Mouse (Mus musculus) ZHBTc4 (cell line): ENCODE results near the gene Gm13693.
"Not testable (repeated sequence)": the region's sequence is repeated elsewhere in the genome, so short reads cannot be mapped to it uniquely, and the experiment has no call there.

Experiments used
- DNase-seq: peaks from one replicate; pipeline ENCODE4 v3.0.0-alpha.2; 2011; ENCODE audit warnings: low read depth, low spot score

Gm13693 gene

DNA sequence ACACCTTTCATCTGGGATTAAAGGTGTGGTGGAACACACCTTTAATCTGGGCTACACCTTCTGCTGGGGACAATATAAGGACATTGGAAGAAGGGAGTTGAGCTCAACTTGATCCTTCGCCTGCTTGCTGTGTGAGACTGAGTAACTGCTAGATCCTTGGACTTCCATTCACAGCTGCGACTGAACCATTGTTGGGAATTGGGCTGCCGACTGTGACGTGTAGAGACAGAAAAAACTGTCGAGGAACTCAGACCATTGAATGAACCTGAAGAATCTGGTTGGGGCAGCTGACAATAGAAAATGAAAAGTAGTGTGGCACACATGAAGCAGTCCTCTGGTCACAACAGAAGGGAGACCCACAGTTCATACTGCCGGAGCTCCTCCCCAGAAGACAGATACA is at the start of gene Gm13693:
Gene Gm13693, plus strand, starts transcription at position 301 of the 400 bp plus-strand sequence.
- DNase-seq: not testable (repeated sequence)

GRCm38 (mm10) chr2:83929478-83930088 is 31.7 kb upstream of the Gm13693 start:
- no peak for DNase-seq

- DNase-seq: peak; percentile 83
Observed at GRCm38 (mm10) chr2:83940931-83941361, 20.4 kb upstream of the Gm13693 start, which contains the start of gene Zswim2. Gene Zswim2 (minus strand): TSS chr2:83941228.

DNA sequence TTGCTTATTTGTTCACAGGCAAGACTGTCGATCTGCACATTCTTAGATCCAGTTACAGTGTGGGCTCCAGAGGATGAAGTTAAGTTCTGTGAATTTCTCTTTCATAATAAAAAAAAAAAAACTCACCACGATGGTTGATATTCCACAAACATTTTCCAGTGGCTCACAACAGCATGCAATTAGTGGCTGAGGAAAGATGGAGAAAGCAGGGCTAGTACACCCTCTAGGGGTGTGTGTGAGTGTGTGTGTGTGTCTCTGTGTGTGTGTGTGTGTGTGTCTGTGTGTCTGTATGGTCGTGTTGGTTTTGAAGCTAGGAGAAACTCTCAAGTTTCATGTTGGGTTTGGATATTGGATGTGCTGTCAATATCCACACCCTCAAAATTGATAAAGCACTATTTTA is 19.9 kb upstream of the Gm13693 start:
- no peak for DNase-seq

GRCm38 (mm10) chr2:83941792-83942191 is 19.5 kb upstream of the Gm13693 start:
- DNase-seq: no peak

- DNase-seq: not testable (repeated sequence)
Observed at GRCm38 (mm10) chr2:83955393-83955792, 5.9 kb upstream of the Gm13693 start, which contains the start of gene Gm13698. Gene Gm13698 (plus strand): TSS chr2:83955693.

- DNase-seq: not testable (repeated sequence)
Observed at GRCm38 (mm10) chr2:83967013-83967412, 5.7 kb downstream of the Gm13693 start, which contains the start of gene Gm13695. Gene Gm13695 (plus strand): TSS chr2:83967313.

DNA sequence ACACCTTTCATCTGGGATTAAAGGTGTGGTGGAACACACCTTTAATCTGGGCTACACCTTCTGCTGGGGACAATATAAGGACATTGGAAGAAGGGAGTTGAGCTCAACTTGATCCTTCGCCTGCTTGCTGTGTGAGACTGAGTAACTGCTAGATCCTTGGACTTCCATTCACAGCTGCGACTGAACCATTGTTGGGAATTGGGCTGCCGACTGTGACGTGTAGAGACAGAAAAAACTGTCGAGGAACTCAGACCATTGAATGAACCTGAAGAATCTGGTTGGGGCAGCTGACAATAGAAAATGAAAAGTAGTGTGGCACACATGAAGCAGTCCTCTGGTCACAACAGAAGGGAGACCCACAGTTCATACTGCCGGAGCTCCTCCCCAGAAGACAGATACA is 11.5 kb downstream of the Gm13693 start, which contains the start of gene Gm13696:
Gene Gm13696, plus strand, starts transcription at position 301 of the 400 bp plus-strand sequence.
- DNase-seq: not testable (repeated sequence)

GRCm38 (mm10) chr2:83978633-83979032 is 17.3 kb downstream of the Gm13693 start, which contains the start of gene Gm13694:
Gene Gm13694 (plus strand): TSS chr2:83978933.
- not testable (repeated sequence) for DNase-seq

DNA sequence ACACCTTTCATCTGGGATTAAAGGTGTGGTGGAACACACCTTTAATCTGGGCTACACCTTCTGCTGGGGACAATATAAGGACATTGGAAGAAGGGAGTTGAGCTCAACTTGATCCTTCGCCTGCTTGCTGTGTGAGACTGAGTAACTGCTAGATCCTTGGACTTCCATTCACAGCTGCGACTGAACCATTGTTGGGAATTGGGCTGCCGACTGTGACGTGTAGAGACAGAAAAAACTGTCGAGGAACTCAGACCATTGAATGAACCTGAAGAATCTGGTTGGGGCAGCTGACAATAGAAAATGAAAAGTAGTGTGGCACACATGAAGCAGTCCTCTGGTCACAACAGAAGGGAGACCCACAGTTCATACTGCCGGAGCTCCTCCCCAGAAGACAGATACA is 23.1 kb downstream of the Gm13693 start, which contains the start of gene Gm13697:
Gene Gm13697, plus strand, starts transcription at position 301 of the 400 bp plus-strand sequence.
- not testable (repeated sequence) for DNase-seq

- DNase-seq: not testable (repeated sequence)
Observed at GRCm38 (mm10) chr2:83990253-83990652, 28.9 kb downstream of the Gm13693 start, which contains the start of gene Gm13691. Gene Gm13691 (plus strand): TSS chr2:83990553.

- not testable (repeated sequence) for DNase-seq
Observed at GRCm38 (mm10) chr2:83993639-83994255, 32.4 kb downstream of the Gm13693 start.

DNA sequence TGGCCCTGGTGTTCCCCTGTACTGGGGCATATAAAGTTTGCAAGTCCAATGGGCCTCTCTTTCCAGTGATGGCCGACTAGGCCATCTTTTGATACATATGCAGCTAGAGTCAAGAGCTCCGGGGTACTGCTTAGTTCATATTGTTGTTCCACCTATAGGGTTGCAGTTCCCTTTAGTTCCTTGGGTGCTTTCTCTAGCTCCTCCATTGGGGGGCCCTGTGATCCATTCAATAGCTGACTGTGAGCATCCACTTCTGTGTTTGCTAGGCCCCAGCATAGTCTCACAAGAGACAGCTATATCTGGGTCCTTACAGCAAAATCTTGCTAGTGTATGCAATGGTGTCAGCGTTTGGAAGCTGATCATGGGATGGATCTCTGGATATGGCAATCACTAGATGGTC is 33.2 kb downstream of the Gm13693 start:
- not testable (repeated sequence) for DNase-seq

DNA sequence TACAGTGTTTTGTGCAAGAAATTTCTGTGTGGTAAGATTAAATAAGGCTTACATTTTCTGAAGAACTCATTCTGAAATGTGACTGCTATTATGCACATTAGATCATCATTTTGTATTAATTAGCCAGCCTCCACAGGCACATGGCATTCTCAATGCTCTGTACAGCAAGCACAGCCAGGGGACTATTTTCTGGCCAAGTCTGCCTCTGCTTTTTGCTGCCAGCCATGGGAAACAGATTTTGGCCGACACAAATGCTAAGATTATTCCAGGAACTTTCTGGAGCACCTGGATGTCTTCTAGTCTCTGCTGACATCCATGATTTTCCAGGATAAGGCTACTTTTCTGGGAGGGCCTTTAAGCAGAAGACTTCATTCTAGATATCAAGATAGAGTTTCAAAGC is 47.6 kb downstream of the Gm13693 start:
- DNase-seq: no peak

GRCm38 (mm10) chr2:84009818-84010217 is 48.5 kb downstream of the Gm13693 start:
- DNase-seq: no peak
